Mouse (Mus musculus): ENCODE measurements at regions not wholly inside any gene's neighbourhood (a gene's known extent, or its start where the extent isn't known, plus 50 kb on each side); places are given as distances from the start of the nearest gene placed in this dataset.

DNA sequence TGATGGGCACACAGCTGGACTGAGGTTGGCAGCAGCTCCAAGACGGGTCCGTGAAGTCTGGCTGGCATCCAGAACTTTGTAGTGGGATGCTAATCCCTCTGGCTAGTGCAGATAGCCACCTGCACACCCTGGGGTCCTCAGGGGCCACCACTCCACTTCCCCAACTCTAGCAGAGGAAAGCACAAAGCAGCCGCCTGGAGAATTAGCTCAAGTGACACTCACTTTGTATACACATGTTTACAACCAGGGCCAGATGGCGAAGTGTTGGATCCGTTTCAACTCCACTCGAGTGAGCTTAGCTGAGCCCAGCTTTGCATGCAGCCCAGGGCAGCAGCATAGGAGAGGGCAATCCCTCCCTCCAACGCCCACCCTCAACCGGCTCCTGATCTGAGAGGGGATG, 200.5 kb upstream of the Rpl38 start:
- Histone ChIP-seq H3K27me3 (no peaks in the 10 kb centered on the region), H3K4me3 (replicated peaks) (0 out of 2 replicates have a peak overlapping the region, but pooled peaks have one; percentile 1), H3K27ac (replicated peaks) (peak overlapping the region; percentile 83), H3K9me3 (replicated peaks) (no peaks in the 10 kb centered on the region), H3K4me1 (peaks cover 56% of the 10 kb centered on the region), H3K36me3 (no peaks in the 10 kb centered on the region), H3K4me2 (replicated peaks) (peak overlapping the region; percentile 35), H3K9ac (no peak overlapping the region)
- ATAC-seq (ENCODE audit: insufficient number of reproducible peaks, low FRiP score, low TSS enrichment, low read depth), result peak; percentile 63
- 0% methylated on average over 8 of the region's 8 CpGs for WGBS

DNA sequence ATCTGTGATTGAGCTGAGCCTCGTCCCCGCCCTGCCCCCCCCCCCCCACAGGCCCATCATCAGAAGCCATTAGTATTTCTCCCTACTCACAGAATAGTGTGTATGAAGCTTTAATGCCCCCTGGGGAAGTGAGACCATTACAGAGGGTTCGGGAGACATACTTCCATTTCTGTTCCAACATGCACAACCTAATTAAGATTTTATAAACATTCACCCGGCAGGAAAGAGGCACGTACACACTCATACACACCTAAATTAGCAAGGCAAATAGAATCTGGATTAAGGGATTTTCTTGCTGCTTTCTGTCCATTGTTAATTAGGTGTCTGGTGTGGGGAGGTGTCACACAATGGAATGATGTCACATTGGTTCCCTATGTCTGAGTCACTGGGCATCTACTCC, 202.8 kb upstream of the Rpl38 start:
- H3K27me3 ChIP-seq, result no peaks in the 10 kb centered on the region
- H3K9me3 ChIP-seq (replicated peaks), result no peaks in the 10 kb centered on the region
- no peaks in the 10 kb centered on the region for H3K36me3 ChIP-seq
- H3K9ac ChIP-seq, result no peak overlapping the region
- H3K4me1 ChIP-seq, result peaks cover 46% of the 10 kb centered on the region
- WGBS, result 37% methylated on average over 5 of the region's 5 CpGs
- no peak for ATAC-seq (ENCODE audit: insufficient number of reproducible peaks, low FRiP score, low TSS enrichment, low read depth)
- 0 out of 2 replicates have a peak overlapping the region, but pooled peaks have one; percentile 25 for H3K27ac ChIP-seq (replicated peaks)
- H3K4me2 ChIP-seq (replicated peaks), result no peak overlapping the region
- H3K4me3 ChIP-seq (replicated peaks), result no peak overlapping the region

DNA sequence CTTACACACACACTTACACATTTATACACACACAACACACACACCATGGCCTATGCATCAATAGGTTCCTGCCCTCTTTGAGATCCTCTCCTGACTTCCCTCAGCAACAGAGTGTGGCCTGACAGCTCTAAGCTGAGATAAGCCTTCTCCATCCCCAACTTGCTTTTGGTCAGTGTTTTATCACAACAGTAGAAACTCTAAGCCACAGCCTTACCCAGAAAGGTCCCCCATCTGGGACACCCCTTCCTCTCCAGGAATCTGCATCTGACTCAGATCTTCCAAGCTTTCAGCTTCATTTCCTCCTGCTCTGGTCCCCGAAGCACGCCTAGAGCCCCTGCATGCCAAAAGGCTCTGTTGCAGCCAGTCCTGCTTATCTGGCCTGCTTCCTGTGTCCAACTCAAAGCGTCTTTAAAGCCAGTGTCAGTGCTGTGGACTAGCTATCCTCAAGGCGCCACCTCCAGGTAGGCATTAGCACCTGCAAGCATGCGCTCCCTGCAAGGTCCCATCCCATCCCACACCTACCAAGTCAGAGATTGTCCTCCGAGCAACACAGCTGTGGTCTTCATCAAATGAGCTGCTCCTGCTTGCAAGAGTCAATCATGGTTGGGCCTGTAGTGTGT, 205.5 kb upstream of the Rpl38 start:
- H3K36me3 ChIP-seq, result no peaks in the 10 kb centered on the region
- no peak overlapping the region for H3K4me2 ChIP-seq (replicated peaks)
- H3K4me3 ChIP-seq (replicated peaks), result no peak overlapping the region
- no peak overlapping the region for H3K27ac ChIP-seq (replicated peaks)
- no peaks in the 10 kb centered on the region for H3K27me3 ChIP-seq
- no peaks in the 10 kb centered on the region for H3K9me3 ChIP-seq (replicated peaks)
- ATAC-seq (ENCODE audit: insufficient number of reproducible peaks, low FRiP score, low TSS enrichment, low read depth), result no peak
- WGBS, result 36% methylated on average over 6 of the region's 6 CpGs
- peaks cover 27% of the 10 kb centered on the region for H3K4me1 ChIP-seq
- H3K9ac ChIP-seq, result no peak overlapping the region

DNA sequence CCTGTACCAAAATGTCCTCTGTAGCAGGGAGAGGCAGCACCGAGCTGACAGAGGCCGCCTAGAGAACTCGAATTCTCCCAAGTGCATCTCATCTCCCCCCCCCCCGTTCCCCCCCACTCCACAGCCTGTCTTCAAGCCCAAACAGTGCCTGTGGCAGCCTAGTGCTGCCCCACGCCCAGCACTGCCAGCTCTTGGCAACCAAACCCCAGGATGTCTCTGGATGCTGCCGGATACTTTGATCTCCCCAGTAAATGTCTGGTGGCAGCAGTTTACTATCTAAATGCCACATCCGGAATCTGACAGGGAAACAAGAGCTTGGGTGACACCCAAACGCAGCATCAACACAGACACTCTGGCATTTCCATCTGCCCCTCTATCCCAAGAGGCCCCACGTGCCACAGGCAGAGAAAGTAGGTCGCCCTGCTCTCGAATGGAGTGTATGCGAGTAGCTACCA, 213.4 kb upstream of the Rpl38 start:
- Histone ChIP-seq H3K4me3 (replicated peaks) (no peak overlapping the region), H3K27ac (replicated peaks) (0 out of 2 replicates have a peak overlapping the region, but pooled peaks have one; percentile 2), H3K27me3 (no peaks in the 10 kb centered on the region), H3K9me3 (replicated peaks) (no peaks in the 10 kb centered on the region), H3K4me1 (0 out of 2 replicates have a peak, but pooled peaks cover 14% of the 10 kb centered on the region), H3K4me2 (replicated peaks) (no peak overlapping the region), H3K36me3 (no peaks in the 10 kb centered on the region), H3K9ac (no peak overlapping the region)
- ATAC-seq (ENCODE audit: insufficient number of reproducible peaks, low FRiP score, low TSS enrichment, low read depth), result no peak
- WGBS, result 42% methylated on average over 12 of the region's 12 CpGs

DNA sequence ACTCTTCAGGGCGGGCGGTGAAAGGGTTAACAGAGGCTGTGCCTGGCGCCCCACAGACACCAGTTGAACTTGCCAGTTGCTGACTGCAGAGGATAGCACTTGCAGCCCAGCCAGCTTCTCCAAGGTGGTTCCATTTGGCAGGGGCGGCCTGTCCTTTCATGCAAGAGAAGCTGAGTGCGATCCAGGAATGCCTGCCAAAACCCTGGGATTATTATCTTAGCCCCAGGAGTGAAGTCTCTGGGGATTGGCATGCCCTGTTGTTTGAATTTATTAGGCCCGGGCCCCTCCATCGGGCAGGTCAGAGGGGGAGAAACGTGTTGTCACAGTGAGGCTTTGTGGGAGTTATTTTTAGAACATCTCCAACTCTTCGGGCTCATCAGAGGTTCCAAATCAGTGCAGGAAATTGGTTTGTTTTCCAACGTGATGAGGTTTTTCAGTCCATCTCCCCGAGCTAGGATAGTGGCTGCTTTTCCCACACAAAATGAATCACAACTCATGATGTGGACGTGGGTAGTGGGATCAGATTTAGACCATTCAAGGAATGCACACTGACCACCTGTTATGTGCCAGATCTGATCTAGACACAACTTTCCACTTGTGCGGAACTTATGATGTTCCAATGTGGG, 219.4 kb upstream of the Rpl38 start:
- H3K9ac ChIP-seq, result no peak overlapping the region
- peaks cover 44% of the 10 kb centered on the region for H3K4me1 ChIP-seq
- peak; percentile 47; the same call in 1 of the 2 replicates for ATAC-seq (ENCODE audit: insufficient number of reproducible peaks, low FRiP score, low TSS enrichment, low read depth)
- H3K36me3 ChIP-seq, result no peaks in the 10 kb centered on the region
- H3K4me2 ChIP-seq (replicated peaks), result no peak overlapping the region
- 25% methylated on average over 13 of the region's 13 CpGs for WGBS
- H3K27me3 ChIP-seq, result no peaks in the 10 kb centered on the region
- peak overlapping the region; percentile 22; the same call in 1 of the 2 replicates for H3K27ac ChIP-seq (replicated peaks)
- H3K9me3 ChIP-seq (replicated peaks), result no peaks in the 10 kb centered on the region
- no peak overlapping the region for H3K4me3 ChIP-seq (replicated peaks)

DNA sequence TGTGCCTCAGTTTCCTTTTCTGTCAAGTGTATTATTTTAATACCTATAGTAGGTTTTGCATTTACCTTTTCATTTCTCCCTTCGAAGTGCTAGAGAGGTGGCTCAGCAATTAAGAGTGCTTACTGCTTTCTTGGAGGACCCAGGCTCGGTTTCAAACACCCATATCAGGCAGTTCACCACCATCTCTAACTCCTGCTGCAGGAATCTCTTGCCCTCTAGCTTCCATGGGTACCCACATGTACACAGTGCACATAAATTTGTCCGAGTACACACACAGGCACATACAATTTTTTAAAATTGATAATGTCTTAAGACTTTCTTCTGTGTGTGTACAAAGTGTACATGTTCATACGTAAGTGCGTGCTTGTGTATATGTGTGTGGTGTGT, 220.9 kb upstream of the Rpl38 start:
- Histone ChIP-seq H3K9me3 (replicated peaks) (no peaks in the 10 kb centered on the region), H3K27me3 (no peaks in the 10 kb centered on the region), H3K4me2 (replicated peaks) (peak overlapping the region; percentile 57), H3K9ac (no peak overlapping the region), H3K27ac (replicated peaks) (peak overlapping the region; percentile 52; the same call in 1 of the 2 replicates), H3K36me3 (no peaks in the 10 kb centered on the region), H3K4me1 (peaks cover 46% of the 10 kb centered on the region), H3K4me3 (replicated peaks) (peak overlapping the region; percentile 40; the same call in 1 of the 2 replicates)
- ATAC-seq (ENCODE audit: insufficient number of reproducible peaks, low FRiP score, low TSS enrichment, low read depth), result no peak
- 87% methylated on average over 5 of the region's 5 CpGs for WGBS

DNA sequence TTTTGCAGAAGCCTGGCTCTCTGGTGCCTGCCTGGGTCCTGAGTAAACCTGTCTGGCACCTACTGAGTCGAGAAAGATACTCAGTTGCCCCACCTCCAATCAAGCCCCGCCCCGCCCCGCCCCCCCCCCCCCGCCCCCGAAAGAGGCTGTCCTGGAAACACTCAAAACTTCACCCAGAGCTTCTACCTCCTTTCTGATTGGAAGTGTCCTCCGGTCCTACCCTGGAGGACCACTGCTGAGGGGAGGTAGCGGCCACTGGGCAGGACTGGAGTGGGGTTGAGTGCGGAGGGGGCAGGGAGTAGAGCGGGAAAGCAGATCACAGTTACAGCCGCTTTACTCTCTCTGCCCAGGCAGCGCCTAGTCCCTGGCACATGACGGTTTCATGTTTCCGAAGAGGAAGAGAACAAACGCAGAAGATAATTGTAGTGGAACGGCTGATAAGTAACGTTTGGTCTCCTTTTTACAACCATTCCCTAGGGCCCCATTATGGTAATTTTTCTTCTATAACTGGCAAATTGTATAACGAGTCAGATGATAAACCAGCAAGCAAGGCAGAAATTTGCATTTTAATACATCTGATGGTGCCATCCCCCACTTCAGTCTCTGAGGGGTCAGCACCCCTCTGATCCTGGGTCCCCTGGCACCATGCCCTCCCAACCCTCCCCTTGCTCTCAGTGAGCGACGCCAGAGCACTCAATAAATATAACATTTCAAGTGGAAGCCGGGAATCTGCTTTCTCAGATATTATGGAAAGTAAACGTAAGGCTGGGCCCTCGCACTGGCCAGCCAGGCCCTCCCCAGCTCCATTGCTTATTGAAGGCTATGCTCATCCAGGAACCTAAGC, 221.5 kb upstream of the Rpl38 start:
- ATAC-seq (ENCODE audit: insufficient number of reproducible peaks, low FRiP score, low TSS enrichment, low read depth), result peak; percentile 75

DNA sequence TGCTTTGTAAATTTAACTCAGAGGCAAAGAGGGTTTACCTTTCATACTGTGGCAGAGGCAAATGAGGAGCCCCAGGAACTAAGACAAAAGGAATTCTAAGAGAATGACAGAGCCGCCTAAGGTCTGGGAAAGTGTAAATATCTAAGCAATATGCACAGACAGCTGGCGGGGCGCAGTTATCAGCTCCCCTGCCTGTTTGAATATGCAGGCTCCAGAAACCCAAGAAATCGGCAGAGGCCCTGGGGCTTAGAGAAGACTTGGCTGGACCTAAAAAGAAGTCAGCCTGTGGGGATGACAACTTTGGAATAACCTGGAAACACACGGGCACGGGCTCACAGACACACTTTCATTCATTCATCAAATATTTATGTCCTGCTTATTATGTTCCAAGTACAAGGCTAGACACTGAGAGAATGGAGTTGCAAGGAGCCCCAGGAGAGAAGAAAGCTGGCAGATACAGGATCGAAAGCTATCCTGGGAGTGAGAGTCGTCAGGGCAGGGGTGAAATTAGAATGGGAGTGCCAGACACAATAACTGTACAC, 222.2 kb upstream of the Rpl38 start:
- Histone ChIP-seq H3K4me1 (peaks cover 49% of the 10 kb centered on the region), H3K4me3 (replicated peaks) (peak overlapping the region; percentile 40), H3K36me3 (no peaks in the 10 kb centered on the region), H3K4me2 (replicated peaks) (peak overlapping the region; percentile 57), H3K9me3 (replicated peaks) (no peaks in the 10 kb centered on the region), H3K27ac (replicated peaks) (peak overlapping the region; percentile 5), H3K27me3 (no peaks in the 10 kb centered on the region), H3K9ac (no peak overlapping the region)
- ATAC-seq (ENCODE audit: insufficient number of reproducible peaks, low FRiP score, low TSS enrichment, low read depth), result no peak
- WGBS, result 7% methylated on average over 8 of the region's 8 CpGs

More for the DNA sequence above, 221.5 kb upstream of the Rpl38 start:
- H3K27me3 ChIP-seq, result no peaks in the 10 kb centered on the region
- 0 out of 2 replicates have a peak overlapping the region, but pooled peaks have one; percentile 28 for H3K9ac ChIP-seq
- peak overlapping the region; percentile 57 for H3K4me2 ChIP-seq (replicated peaks)
- peaks cover 49% of the 10 kb centered on the region for H3K4me1 ChIP-seq
- H3K4me3 ChIP-seq (replicated peaks), result peak overlapping the region; percentile 40
- H3K9me3 ChIP-seq (replicated peaks), result no peaks in the 10 kb centered on the region
- peak overlapping the region; percentile 52 for H3K27ac ChIP-seq (replicated peaks)
- WGBS, result 6% methylated on average over 23 of the region's 23 CpGs
- no peaks in the 10 kb centered on the region for H3K36me3 ChIP-seq

DNA sequence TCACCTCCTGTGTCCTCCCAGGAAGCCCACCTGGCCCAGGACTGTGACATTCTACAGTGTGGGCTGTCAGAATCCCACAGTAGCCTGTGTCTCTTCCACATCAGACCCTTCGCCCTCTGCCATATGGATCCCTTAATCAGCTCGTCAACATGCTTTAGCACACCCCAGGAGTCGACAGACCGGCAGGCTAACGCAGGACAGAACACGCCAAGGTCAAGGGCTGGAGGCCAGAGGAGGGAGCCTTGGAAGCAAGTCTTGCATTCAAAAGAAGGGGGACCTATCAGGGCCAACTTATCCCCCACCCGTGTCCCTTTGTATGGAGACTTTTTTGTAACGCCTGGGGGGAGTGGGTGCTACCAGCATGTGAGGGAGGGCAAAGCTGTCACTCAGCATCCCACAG, 224.1 kb upstream of the Rpl38 start:
- H3K4me3 ChIP-seq (replicated peaks), result no peak overlapping the region
- no peaks in the 10 kb centered on the region for H3K27me3 ChIP-seq
- H3K9me3 ChIP-seq (replicated peaks), result no peaks in the 10 kb centered on the region
- 45% methylated on average over 8 of the region's 8 CpGs for WGBS
- H3K27ac ChIP-seq (replicated peaks), result no peak overlapping the region
- no peak overlapping the region for H3K9ac ChIP-seq
- no peaks in the 10 kb centered on the region for H3K36me3 ChIP-seq
- ATAC-seq (ENCODE audit: insufficient number of reproducible peaks, low FRiP score, low TSS enrichment, low read depth), result no peak
- H3K4me1 ChIP-seq, result peaks cover 46% of the 10 kb centered on the region
- no peak overlapping the region for H3K4me2 ChIP-seq (replicated peaks)

DNA sequence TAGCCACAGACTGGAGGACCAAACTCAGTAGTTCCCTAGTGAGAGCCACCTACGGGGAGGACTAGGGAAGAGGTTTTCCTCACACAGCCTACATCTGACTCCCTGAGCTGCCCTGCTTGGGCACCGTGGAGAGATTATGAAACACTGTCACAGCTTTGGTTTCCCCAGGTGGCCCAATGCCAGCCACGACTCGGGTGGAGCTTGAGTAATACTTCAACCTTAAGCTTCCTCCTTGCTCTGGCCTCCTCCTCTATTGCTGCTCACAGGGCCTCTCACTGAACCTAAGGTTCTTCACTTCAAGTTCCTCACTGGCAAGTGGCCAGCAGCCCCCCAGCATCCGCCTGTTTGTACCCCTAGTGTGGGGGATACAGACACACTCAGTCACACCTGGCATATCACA, 224.9 kb upstream of the Rpl38 start:
- H3K9me3 ChIP-seq (replicated peaks), result no peaks in the 10 kb centered on the region
- no peak overlapping the region for H3K4me2 ChIP-seq (replicated peaks)
- H3K9ac ChIP-seq, result no peak overlapping the region
- H3K27ac ChIP-seq (replicated peaks), result no peak overlapping the region
- no peak for ATAC-seq (ENCODE audit: insufficient number of reproducible peaks, low FRiP score, low TSS enrichment, low read depth)
- no peaks in the 10 kb centered on the region for H3K27me3 ChIP-seq
- no peaks in the 10 kb centered on the region for H3K36me3 ChIP-seq
- H3K4me3 ChIP-seq (replicated peaks), result no peak overlapping the region
- 55% methylated on average over 5 of the region's 5 CpGs for WGBS
- H3K4me1 ChIP-seq, result peaks cover 38% of the 10 kb centered on the region

DNA sequence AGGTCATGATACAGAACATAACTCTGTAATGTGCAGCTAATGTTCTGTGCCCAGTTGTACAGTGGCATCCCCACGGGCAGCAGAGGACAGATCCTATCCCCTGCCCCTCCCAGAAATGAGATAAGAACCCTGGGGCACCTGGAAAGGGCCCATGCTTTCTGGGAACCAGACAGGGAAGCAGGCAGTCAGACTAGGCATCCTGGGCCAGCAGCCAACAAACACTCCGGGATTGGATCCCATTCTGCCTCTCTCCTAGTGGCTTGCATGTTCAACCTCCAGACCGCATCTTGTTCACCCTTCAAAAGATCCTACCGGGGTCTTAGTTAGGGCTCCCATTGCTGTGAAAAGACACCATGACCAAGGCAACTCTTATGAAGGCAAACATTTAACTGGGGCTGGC, 229.0 kb upstream of the Rpl38 start:
- Histone ChIP-seq H3K9me3 (replicated peaks) (no peaks in the 10 kb centered on the region), H3K27ac (replicated peaks) (no peak overlapping the region), H3K27me3 (no peaks in the 10 kb centered on the region), H3K36me3 (no peaks in the 10 kb centered on the region), H3K4me2 (replicated peaks) (no peak overlapping the region), H3K4me1 (peaks cover 5% of the 10 kb centered on the region), H3K9ac (no peak overlapping the region), H3K4me3 (replicated peaks) (no peak overlapping the region)
- 87% methylated on average over 4 of the region's 4 CpGs for WGBS
- no peak for ATAC-seq (ENCODE audit: insufficient number of reproducible peaks, low FRiP score, low TSS enrichment, low read depth)

Measured in embryonic facial prominence, embryonic 15.5 days (tissue).